In the genomic region with DNA sequence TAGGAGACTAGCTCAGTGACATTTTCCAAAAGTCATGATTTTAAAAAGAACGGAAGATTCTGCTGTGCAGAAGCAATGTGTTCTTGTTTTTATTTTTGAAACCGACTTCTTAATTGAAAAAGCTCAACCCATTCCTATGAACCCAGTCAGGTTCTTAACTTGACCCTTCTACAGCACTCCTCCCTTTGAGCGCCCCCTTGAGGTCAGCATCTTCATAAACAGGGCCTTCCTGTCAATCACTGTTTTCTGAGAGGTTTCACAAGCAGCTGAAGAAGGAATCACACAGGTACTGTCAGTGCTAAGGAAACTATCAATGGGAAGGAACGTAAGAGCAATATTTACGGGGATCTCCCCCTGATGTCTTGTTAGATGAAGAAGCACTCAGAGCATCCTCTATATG, we compare ENCODE assay signal across 10 mouse cellular contexts.
A peak's percentile ranks its signal among the peaks of the same experiment; 100 is the strongest.
DNase-seq lines count a peak whose midpoint lies in the region; ATAC-seq lines count a peak whose summit lies in the region.
"Had no signal": no experiment of that assay in that cellular context is flagged by ENCODE, and none has a peak within 500 bp of the region (broad histone marks: within the 10 kb centered on the region; RNA-seq: fewer than 3 reads in every experiment).

No protein-coding gene starts in this region.

- no peak overlapping the region for H3K4me3 ChIP-seq in hindbrain, embryonic 10.5 days
- no peak overlapping the region for H3K4me3 ChIP-seq in hindbrain, embryonic 12.5 days
- H3K4me3 ChIP-seq in hindbrain, embryonic 13.5 days: no peak overlapping the region
- H3K4me3 ChIP-seq: heart, embryonic 15.5 days; megakaryocyte, embryonic 14.5 days had no signal

- no peaks in the 10 kb centered on the region for H3K27me3 ChIP-seq in hindbrain, embryonic 10.5 days (ENCODE audit: insufficient read depth, poor library complexity, severe bottlenecking)
- H3K27me3 ChIP-seq in hindbrain, embryonic 12.5 days: no peaks in the 10 kb centered on the region
- no peaks in the 10 kb centered on the region for H3K27me3 ChIP-seq in hindbrain, embryonic 13.5 days
- H3K27me3 ChIP-seq: heart, embryonic 15.5 days; megakaryocyte, embryonic 14.5 days had no signal

- peak; percentile 40 for DNase-seq in hindbrain, embryonic 10.5 days (ENCODE audit: low spot score)
- peak; percentile 16 for DNase-seq in thymus, postnatal 14 days
- no peak for DNase-seq in thymus, adult 18-20 months
- peak; percentile 3 for DNase-seq in c-Kit-positive CD71-positive TER-119-positive erythroid progenitor cells, embryonic 14.5 days (ENCODE audit: low spot score)
- peak; percentile 38 to 58 for DNase-seq in kidney, postnatal 25 days
- peak; percentile 55 for DNase-seq in thymus, postnatal 4 days

- no peak overlapping the region for H3K9ac ChIP-seq in hindbrain, embryonic 12.5 days
- no peak overlapping the region for H3K9ac ChIP-seq in hindbrain, embryonic 13.5 days
- H3K9ac ChIP-seq: heart, embryonic 15.5 days had no signal

- WGBS in hindbrain, embryonic 10.5 days: 71% methylated on average over 5 of the region's 5 CpGs
- 74% methylated on average over 5 of the region's 5 CpGs for WGBS in hindbrain, embryonic 12.5 days
- 78% methylated on average over 5 of the region's 5 CpGs for WGBS in hindbrain, embryonic 13.5 days

- no peak for ATAC-seq in hindbrain, embryonic 12.5 days (ENCODE audit: low FRiP score)
- no peak for ATAC-seq in hindbrain, embryonic 13.5 days (ENCODE audit: low FRiP score)

- H3K4me1 ChIP-seq in hindbrain, embryonic 10.5 days (replicated peaks): peaks cover 20% of the 10 kb centered on the region
- H3K4me1 ChIP-seq in hindbrain, embryonic 12.5 days: no peaks in the 10 kb centered on the region
- 0 out of 2 replicates have a peak, but pooled peaks cover 5% of the 10 kb centered on the region for H3K4me1 ChIP-seq in hindbrain, embryonic 13.5 days (replicated peaks)
- H3K4me1 ChIP-seq: megakaryocyte, embryonic 14.5 days had no signal

- no peaks in the 10 kb centered on the region for H3K9me3 ChIP-seq in hindbrain, embryonic 10.5 days
- H3K9me3 ChIP-seq in hindbrain, embryonic 12.5 days (replicated peaks): no peaks in the 10 kb centered on the region
- H3K9me3 ChIP-seq in hindbrain, embryonic 13.5 days: no peaks in the 10 kb centered on the region
- H3K9me3 ChIP-seq: heart, embryonic 15.5 days had no signal

- H3K4me2 ChIP-seq in hindbrain, embryonic 12.5 days (replicated peaks): no peak overlapping the region
- H3K4me2 ChIP-seq in hindbrain, embryonic 13.5 days: no peak overlapping the region
- H3K4me2 ChIP-seq: heart, embryonic 15.5 days had no signal

- H3K36me3 ChIP-seq in hindbrain, embryonic 10.5 days: no peaks in the 10 kb centered on the region
- no peaks in the 10 kb centered on the region for H3K36me3 ChIP-seq in hindbrain, embryonic 12.5 days
- H3K36me3 ChIP-seq in hindbrain, embryonic 13.5 days: no peaks in the 10 kb centered on the region
- H3K36me3 ChIP-seq: heart, embryonic 15.5 days had no signal

- H3K27ac ChIP-seq in hindbrain, embryonic 10.5 days: no peak overlapping the region
- H3K27ac ChIP-seq in hindbrain, embryonic 12.5 days: no peak overlapping the region
- H3K27ac ChIP-seq in hindbrain, embryonic 13.5 days: no peak overlapping the region
- H3K27ac ChIP-seq: heart, embryonic 15.5 days had no signal

Comparison
In these comparisons a context has a peak if more than half of its experiments do, and no peak if none do; other contexts are left out.
1. DNase-seq: peak in hindbrain, embryonic 10.5 days (single experiment), thymus, postnatal 14 days (single experiment), c-Kit-positive CD71-positive TER-119-positive erythroid progenitor cells, embryonic 14.5 days (single experiment), kidney, postnatal 25 days (2 of 2) and thymus, postnatal 4 days (single experiment); none in thymus, adult 18-20 months (0 of 2).